Mouse (Mus musculus): ENCODE measurements around the gene Tspan13. TPM values are rescaled to one million over a fixed set of nuclear protein-coding genes. Genes with fewer than 3 reads are reported as not detected.

The Tspan13 gene
- total RNA-seq (2023) = 10 to 100 TPM; 45.6 to 52.6 TPM

DNA sequence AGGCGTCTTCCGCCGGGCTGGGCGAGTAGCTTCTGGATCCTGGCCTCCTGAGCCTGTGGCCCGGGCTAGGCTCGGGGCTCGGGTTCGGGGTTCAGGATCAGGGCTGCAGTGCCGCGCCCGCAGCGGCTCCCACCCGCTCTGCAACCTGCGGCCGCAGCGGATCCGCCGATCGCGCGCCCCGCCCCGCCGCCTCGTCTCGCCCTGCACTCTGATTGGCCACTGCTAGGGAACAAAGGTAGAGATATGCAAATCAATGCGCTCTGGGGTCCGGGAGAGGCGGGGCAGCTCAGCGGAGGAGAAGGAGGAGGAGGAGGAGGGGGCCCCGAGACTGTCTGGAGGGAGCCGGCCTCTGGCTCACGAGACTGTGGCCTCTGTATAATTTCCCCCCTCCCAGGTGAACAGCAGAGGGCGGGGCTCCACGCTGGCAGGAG lies at the start of gene Tspan13:
TSS of gene Tspan13 (minus strand) at position 153 of the 431 bp plus-strand sequence.

DNA sequence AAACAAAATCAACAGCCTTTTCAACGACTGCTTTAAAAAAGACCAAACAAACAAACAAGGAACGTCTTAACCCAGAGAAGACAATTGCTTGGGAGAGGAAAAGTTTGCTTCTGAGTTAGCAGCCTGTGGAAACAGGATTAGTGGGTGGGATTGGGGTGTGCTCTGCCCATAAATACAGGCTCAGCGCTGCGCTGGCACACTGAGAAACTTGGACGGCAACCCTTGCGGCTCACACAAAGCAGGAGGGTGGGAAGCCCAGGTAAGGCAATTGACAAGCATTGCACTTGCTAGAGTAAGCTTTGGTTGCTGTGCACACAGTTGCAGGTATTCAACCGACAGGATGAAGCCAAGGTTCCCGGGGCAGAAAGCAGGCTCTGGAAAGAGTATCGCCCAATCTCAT lies 49.6 kb downstream of the Tspan13 start, which contains the start of gene Agr2:
TSS of gene Agr2 (plus strand) at position 197 of the 400 bp plus-strand sequence.

Other genes starting within 250 kb of the Tspan13 start
- gene Agr3, start 116.9 kb downstream of the Tspan13 start, total RNA-seq (2023) = not detected
- not detected for gene Agr2, start 49.6 kb downstream of the Tspan13 start, total RNA-seq (2023)
- gene Ankmy2, start 114.6 kb upstream of the Tspan13 start, total RNA-seq (2023) = 1 to 10 TPM; 5.9 to 6.5 TPM
- 10 to 100 TPM; 14.4 to 15.4 TPM for gene Bzw2, start 115.6 kb upstream of the Tspan13 start, total RNA-seq (2023)
- not detected for gene Lrrc72, start 210.9 kb upstream of the Tspan13 start, total RNA-seq (2023)

Data from neutrophil, adult 83 days (primary cell).